Comparison of ENCODE assay signal across 8 mouse cellular contexts in genomic region chr1:88756658-88757057, GRCm38 (mm10). TPM values are rescaled to one million over a fixed set of nuclear protein-coding genes. Genes with fewer than 3 reads are reported as not detected.
A peak's percentile ranks its signal among the peaks of the same experiment; 100 is the strongest.
DNase-seq lines count a peak whose midpoint lies in the region; ATAC-seq and TF ChIP-seq lines count a peak whose summit lies in the region.

No protein-coding gene starts in this region.

- no peak overlapping the region for H3K4me3 ChIP-seq in ES-Bruce4 (ENCODE audit: low read depth, low read length)
- no peak overlapping the region for H3K4me3 ChIP-seq in embryonic facial prominence, embryonic 15.5 days (replicated peaks)
- no peak overlapping the region for H3K4me3 ChIP-seq in heart, embryonic 16.5 days (ENCODE audit: low read length)
- no peak overlapping the region for H3K4me3 ChIP-seq in lung, embryonic 16.5 days (ENCODE audit: low read length)

- peak; percentile 77 for DNase-seq in adrenal gland, postnatal 14 days
- peak; percentile 36 to 66 for DNase-seq in kidney, postnatal 36 days
- DNase-seq in right cerebral cortex, adult 2 months (ENCODE audit: low spot score in 2 of 2): peak; percentile 58 to 59
- no peak for DNase-seq in c-Kit-positive CD71-positive TER-119-positive erythroid progenitor cells, embryonic 14.5 days (ENCODE audit: low spot score)

- no peak overlapping the region for H3K4me2 ChIP-seq in embryonic facial prominence, embryonic 15.5 days (replicated peaks)
- no peak overlapping the region for H3K4me2 ChIP-seq in heart, embryonic 16.5 days (ENCODE audit: low read depth, low read length)
- H3K4me2 ChIP-seq in lung, embryonic 16.5 days (ENCODE audit: low read depth, low read length): no peak overlapping the region

- no peaks in the 10 kb centered on the region for H3K36me3 ChIP-seq in ES-Bruce4 (ENCODE audit: control insufficient read depth, insufficient read depth, low read length, poor library complexity, severe bottlenecking)
- no peaks in the 10 kb centered on the region for H3K36me3 ChIP-seq in embryonic facial prominence, embryonic 15.5 days
- no peaks in the 10 kb centered on the region for H3K36me3 ChIP-seq in heart, embryonic 16.5 days (ENCODE audit: control insufficient read depth, insufficient read depth)
- no peaks in the 10 kb centered on the region for H3K36me3 ChIP-seq in lung, embryonic 16.5 days (ENCODE audit: control insufficient read depth, insufficient read depth, low read length)

- H3K27me3 ChIP-seq in ES-Bruce4 (ENCODE audit: control insufficient read depth, insufficient read depth, low read length, poor library complexity, severe bottlenecking): no peaks in the 10 kb centered on the region
- H3K27me3 ChIP-seq in embryonic facial prominence, embryonic 15.5 days: no peaks in the 10 kb centered on the region
- no peaks in the 10 kb centered on the region for H3K27me3 ChIP-seq in heart, embryonic 16.5 days (ENCODE audit: control insufficient read depth, insufficient read depth, low read length)
- H3K27me3 ChIP-seq in lung, embryonic 16.5 days (ENCODE audit: control insufficient read depth, insufficient read depth, low read depth, low read length): no peaks in the 10 kb centered on the region

- TF ChIP-seq CTCF in ES-Bruce4 (IDR thresholded peaks at IDR 0.05; ENCODE audit: low read depth, low read length): peak; percentile 37

- no peak overlapping the region for H3K27ac ChIP-seq in ES-Bruce4 (ENCODE audit: insufficient read depth, low read length)
- peak overlapping the region; percentile 79 for H3K27ac ChIP-seq in embryonic facial prominence, embryonic 15.5 days (replicated peaks)
- H3K27ac ChIP-seq in heart, embryonic 16.5 days (ENCODE audit: low read length): peak overlapping the region; percentile 40; the same call in 1 of the 2 replicates
- peak overlapping the region; percentile 78 for H3K27ac ChIP-seq in lung, embryonic 16.5 days (ENCODE audit: low read length)

- no peak for TF ChIP-seq POLR2A in ES-Bruce4 (IDR thresholded peaks at IDR 0.05; ENCODE audit: insufficient read depth, low read length)

- H3K9ac ChIP-seq in ES-Bruce4 (ENCODE audit: low read depth, poor library complexity, severe bottlenecking): no peak overlapping the region
- H3K9ac ChIP-seq in embryonic facial prominence, embryonic 15.5 days: no peak overlapping the region
- H3K9ac ChIP-seq in heart, embryonic 16.5 days (ENCODE audit: low read length): no peak overlapping the region
- H3K9ac ChIP-seq in lung, embryonic 16.5 days (ENCODE audit: low read length): no peak overlapping the region

- TF ChIP-seq EP300 in ES-Bruce4 (IDR thresholded peaks at IDR 0.05; ENCODE audit: insufficient read depth, low read depth, low read length): no peak

- peaks cover 24% of the 10 kb centered on the region for H3K9me3 ChIP-seq in ES-Bruce4 (replicated peaks; ENCODE audit: control insufficient read depth, insufficient read depth, low read length, poor library complexity, severe bottlenecking)
- H3K9me3 ChIP-seq in embryonic facial prominence, embryonic 15.5 days (replicated peaks): no peaks in the 10 kb centered on the region
- H3K9me3 ChIP-seq in heart, embryonic 16.5 days (replicated peaks; ENCODE audit: control insufficient read depth, low read length): no peaks in the 10 kb centered on the region
- no peaks in the 10 kb centered on the region for H3K9me3 ChIP-seq in lung, embryonic 16.5 days (ENCODE audit: control insufficient read depth, low read length)

- ATAC-seq in embryonic facial prominence, embryonic 15.5 days (ENCODE audit: insufficient number of reproducible peaks, low FRiP score, low TSS enrichment, low read depth): peak; percentile 61
- ATAC-seq in heart, embryonic 16.5 days (replicated peaks; ENCODE audit: extremely low read depth, insufficient read depth, low FRiP score): 0 out of 2 replicates have a peak, but pooled peaks have one; percentile 32
- peak; percentile 21; the same call in 1 of the 2 replicates for ATAC-seq in lung, embryonic 16.5 days (ENCODE audit: low read depth)

- H3K4me1 ChIP-seq in ES-Bruce4 (ENCODE audit: control insufficient read depth, insufficient read depth, low read length): peaks cover 2% of the 10 kb centered on the region
- H3K4me1 ChIP-seq in embryonic facial prominence, embryonic 15.5 days: peaks cover 28% of the 10 kb centered on the region
- peaks cover 11% of the 10 kb centered on the region; the same call in 1 of the 2 replicates for H3K4me1 ChIP-seq in heart, embryonic 16.5 days (ENCODE audit: control insufficient read depth, insufficient read depth, low read length)
- H3K4me1 ChIP-seq in lung, embryonic 16.5 days (replicated peaks; ENCODE audit: control insufficient read depth, insufficient read depth, low read length): no peaks in the 10 kb centered on the region; the same call in 1 of the 2 replicates

- 70% methylated on average over 7 of the region's 7 CpGs for WGBS in embryonic facial prominence, embryonic 15.5 days
- 75% methylated on average over 7 of the region's 7 CpGs for WGBS in heart, embryonic 16.5 days
- WGBS in lung, embryonic 16.5 days: 74% methylated on average over 7 of the region's 7 CpGs

RNA-seq across cellular contexts. Expression of gene Arl4c, which starts 54.6 kb away (rescaled TPM):
- 106 and 108 TPM in 2 replicates for polyA plus RNA-seq in ES-Bruce4 (2011; ENCODE audit: insufficient read depth, insufficient read length, low read depth, missing spikeins)
- total RNA-seq in adrenal gland, postnatal 14 days (2021): 10.3 and 16.5 TPM in 2 replicates
- polyA plus RNA-seq in embryonic facial prominence, embryonic 15.5 days (2015; fragmentation: Nextera tagmentation; extraction: Ambion mirVana): 11.2 and 12.4 TPM in 2 replicates
- 7.7 and 7.9 TPM in 2 replicates for polyA plus RNA-seq in heart, embryonic 16.5 days (2015; fragmentation: Nextera tagmentation; extraction: Ambion mirVana)
- polyA plus RNA-seq in lung, embryonic 16.5 days (2015; fragmentation: Nextera tagmentation; extraction: Ambion mirVana): 15.2 and 17.0 TPM in 2 replicates
